Mouse (Mus musculus): ENCODE measurements around the gene Cenpp.

GRCm38 (mm10) chr13:49530636-49531035 is 121.9 kb downstream of the Cenpp start:
- TF ChIP-seq POLR2A (IDR thresholded peaks at IDR 0.05; ENCODE audit: insufficient read depth, low read depth, low read length) (no peak), CTCF (IDR thresholded peaks at IDR 0.05; ENCODE audit: insufficient read depth, low read depth, low read length) (no peak)

Measured in olfactory bulb, adult 2 months (tissue).